Comparison of ENCODE assay signal across 8 mouse cellular contexts in the genomic region with DNA sequence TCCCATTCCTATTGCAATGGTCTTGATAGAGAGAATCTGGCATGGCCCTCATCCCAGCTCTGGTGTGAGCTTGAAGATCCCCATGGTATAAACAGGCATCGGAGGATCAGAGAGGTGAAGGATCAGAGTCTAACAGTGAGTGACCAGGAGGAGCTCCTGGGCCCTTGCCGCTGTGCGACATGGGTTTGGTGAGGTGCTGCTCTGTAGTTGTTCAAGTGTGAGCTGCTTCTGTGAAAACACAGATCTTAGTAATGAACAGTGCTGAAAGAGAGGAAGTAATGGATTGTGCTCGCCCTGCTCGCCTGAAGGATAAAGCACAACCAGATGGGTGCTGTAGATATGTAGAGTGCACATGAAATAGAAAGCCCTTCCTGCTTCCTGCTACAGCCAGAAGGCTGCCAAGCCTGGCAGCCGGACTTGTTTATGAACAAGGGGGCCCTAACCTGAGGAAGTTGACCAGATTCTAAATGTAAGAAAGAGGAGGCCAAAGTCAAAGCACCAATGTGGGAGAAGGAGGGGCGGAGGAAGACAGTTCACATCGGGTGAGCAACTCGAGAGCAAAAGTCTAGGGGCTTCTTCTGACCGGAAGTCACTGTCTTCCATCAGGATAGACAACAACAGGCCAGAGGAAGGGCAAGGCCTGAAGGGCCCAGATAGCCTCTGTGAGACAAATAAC.
DNase-seq lines count a peak whose midpoint lies in the region; ATAC-seq and TF ChIP-seq lines count a peak whose summit lies in the region.

No protein-coding gene starts in this region.

- peaks cover 52% of the 10 kb centered on the region for H3K36me3 ChIP-seq in kidney, postnatal 0 days (ENCODE audit: insufficient read depth, low read length)

- TF ChIP-seq CTCF in kidney, postnatal 0 days (IDR thresholded peaks at IDR 0.05; ENCODE audit: low read depth), result no peak

- peak; percentile 33; the same call in 1 of the 2 replicates for ATAC-seq in kidney, postnatal 0 days (replicated peaks; ENCODE audit: low FRiP score, low read depth)

- H3K9ac ChIP-seq in kidney, postnatal 0 days (ENCODE audit: low read depth, low read length), result no peak overlapping the region

- peak overlapping the region; percentile 77 for H3K27ac ChIP-seq in kidney, postnatal 0 days

- H3K4me1 ChIP-seq in kidney, postnatal 0 days (replicated peaks; ENCODE audit: insufficient read depth, low read length), result peaks cover 13% of the 10 kb centered on the region; the same call in 1 of the 2 replicates

- DNase-seq in adrenal gland, postnatal 14 days, result peak; percentile 54
- DNase-seq in adrenal gland, postnatal 10 days, result no peak
- DNase-seq in heart, adult 18-20 months, result peak; percentile 67 to 75
- DNase-seq in kidney, postnatal 0 days (ENCODE audit: low spot score), result peak; percentile 70
- DNase-seq in lung, postnatal 25 days (ENCODE audit: low spot score), result peak; percentile 82
- no peak for DNase-seq in retina, embryonic 14.5 days (ENCODE audit: low spot score)
- DNase-seq in gastrocnemius, postnatal 4 days (ENCODE audit: low spot score in 2 of 2), result no peak
- DNase-seq in ovary, adult 18-20 months (ENCODE audit: low spot score), result no peak

- no peak overlapping the region for H3K4me2 ChIP-seq in kidney, postnatal 0 days (ENCODE audit: low read length)

- WGBS in kidney, postnatal 0 days, result 45% methylated on average over 10 of the region's 10 CpGs

- no peaks in the 10 kb centered on the region for H3K9me3 ChIP-seq in kidney, postnatal 0 days (replicated peaks; ENCODE audit: low read length)

- H3K27me3 ChIP-seq in kidney, postnatal 0 days (ENCODE audit: insufficient read depth, low read length), result no peaks in the 10 kb centered on the region

- no peak overlapping the region for H3K4me3 ChIP-seq in kidney, postnatal 0 days (replicated peaks; ENCODE audit: low read depth, low read length)

Comparison
In these comparisons a context has a peak if more than half of its experiments do, and no peak if none do; other contexts are left out.
1. DNase-seq: peak in adrenal gland, postnatal 14 days (single experiment), heart, adult 18-20 months (2 of 2), kidney, postnatal 0 days (single experiment) and lung, postnatal 25 days (single experiment); none in adrenal gland, postnatal 10 days (single experiment), retina, embryonic 14.5 days (single experiment), gastrocnemius, postnatal 4 days (0 of 2) and ovary, adult 18-20 months (single experiment).